Mouse (Mus musculus) layer of hippocampus, postnatal 25 days (tissue): ENCODE measurements at regions not wholly inside any gene's neighbourhood (a gene's known extent, or its start where the extent isn't known, plus 50 kb on each side); places are given as distances from the start of the nearest gene placed in this dataset.
A peak's percentile ranks its signal among the peaks of the same experiment; 100 is the strongest.

Source experiments
- DNase-seq, 2 experiments: peaks; one replicate each; pipeline ENCODE4 v3.0.0; 2022; ENCODE audit warnings: mixed read lengths in 2 of 2, low spot score in 1 of 2; ENCODE audit errors: extremely low spot score in 1 of 2

DNA sequence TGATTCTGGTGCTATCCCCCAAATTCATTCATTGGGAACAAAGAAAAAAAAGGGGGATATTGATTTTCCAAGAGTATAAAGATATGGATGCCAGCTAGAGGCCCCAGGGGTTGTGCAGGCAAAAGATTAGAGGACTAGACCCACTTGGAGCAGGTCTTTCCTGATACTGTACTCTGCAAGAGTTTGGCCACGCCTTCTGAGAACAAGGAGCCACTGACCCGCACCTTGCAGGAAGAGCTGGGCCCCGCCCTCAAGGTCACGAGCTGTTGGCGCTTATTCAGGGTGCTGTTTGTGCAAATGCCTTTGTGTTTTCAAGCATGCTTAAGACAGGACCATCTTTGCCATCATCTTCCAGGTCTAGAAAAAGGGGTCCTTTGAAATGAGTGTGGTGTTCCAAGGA lies 54.5 kb upstream of the Slc7a1 start:
- no peak for DNase-seq

- DNase-seq = peak; percentile 44 to 56
Measured at GRCm38 (mm10) chr5:148453776-148454175, 54.1 kb upstream of the Slc7a1 start.

- no peak for DNase-seq
Measured at GRCm38 (mm10) chr5:148452909-148453632, 53.4 kb upstream of the Slc7a1 start.

DNA sequence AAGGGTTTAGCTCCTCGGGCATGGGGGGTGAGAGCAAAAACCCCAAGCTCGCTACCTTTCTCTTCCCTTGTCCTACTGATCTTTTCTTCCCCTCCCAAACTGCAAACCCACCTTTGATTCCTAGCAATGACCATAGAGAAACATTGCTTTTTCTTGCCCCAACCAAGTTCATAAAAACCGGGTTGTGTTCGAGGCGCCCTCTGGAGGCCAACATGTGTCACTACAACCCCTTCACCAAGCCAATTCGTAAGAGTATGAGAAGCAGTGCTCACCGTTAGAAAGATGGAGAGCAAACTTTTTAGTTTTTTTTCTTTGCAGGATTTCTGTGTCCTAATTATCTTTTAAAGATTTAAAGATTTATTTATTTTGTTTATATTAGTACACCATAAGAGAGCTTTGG lies 52.1 kb upstream of the Slc7a1 start:
- peak; percentile 55 to 75 for DNase-seq

GRCm38 (mm10) chr5:148450924-148451323 lies 51.2 kb upstream of the Slc7a1 start:
- DNase-seq = peak; percentile 22 to 54
